Mouse (Mus musculus): ENCODE data around the gene Hsd17b13.

GRCm38 (mm10) chr5:103907844-103908243, 69.4 kb downstream of the Hsd17b13 start:
- TF ChIP-seq CTCF (IDR thresholded peaks at IDR 0.05) (no peak), EP300 (IDR thresholded peaks at IDR 0.05) (no peak)
